10 mouse cellular contexts compared by ENCODE assay signal in genomic region chr3:41360231-41360630, GRCm38 (mm10).
DNase-seq lines count a peak whose midpoint lies in the region; ATAC-seq and TF ChIP-seq lines count a peak whose summit lies in the region.
"Had no signal": no experiment of that assay in that cellular context is flagged by ENCODE, and none has a peak within 500 bp of the region (broad histone marks: within the 10 kb centered on the region; RNA-seq: fewer than 3 reads in every experiment).

No protein-coding gene starts in this region.

- WGBS in neural tube, embryonic 14.5 days, result 73% methylated on average over 5 of the region's 5 CpGs
- WGBS in neural tube, embryonic 15.5 days, result 67% methylated on average over 5 of the region's 5 CpGs
- 18% methylated on average over 5 of the region's 5 CpGs for WGBS in heart, postnatal 0 days

- H3K9ac ChIP-seq in neural tube, embryonic 14.5 days (replicated peaks; ENCODE audit: low read depth, low read length), result no peak overlapping the region
- H3K9ac ChIP-seq in neural tube, embryonic 15.5 days (replicated peaks), result no peak overlapping the region
- H3K9ac ChIP-seq in heart, postnatal 0 days (replicated peaks; ENCODE audit: low read depth, low read length), result no peak overlapping the region
- H3K9ac ChIP-seq: forebrain, embryonic 15.5 days; liver, embryonic 14.5 days had no signal

- H3K4me2 ChIP-seq in neural tube, embryonic 14.5 days (ENCODE audit: low read depth, low read length), result no peak overlapping the region
- no peak overlapping the region for H3K4me2 ChIP-seq in neural tube, embryonic 15.5 days
- no peak overlapping the region for H3K4me2 ChIP-seq in heart, postnatal 0 days (ENCODE audit: low read depth, low read length)
- H3K4me2 ChIP-seq: forebrain, embryonic 15.5 days had no signal

- no peak for TF ChIP-seq EP300 in heart, postnatal 0 days (IDR thresholded peaks at IDR 0.05; ENCODE audit: low read depth)

- DNase-seq in adrenal gland, postnatal 10 days, result peak; percentile 73
- no peak for DNase-seq in adrenal gland, adult 18-20 months (ENCODE audit: low spot score in 2 of 2)
- peak; percentile 72 for DNase-seq in heart, postnatal 0 days (ENCODE audit: low spot score)
- DNase-seq in skeletal muscle tissue, adult 2 months (ENCODE audit: low read depth, low spot score), result peak; percentile 39
- DNase-seq in layer of hippocampus, postnatal 14 days (ENCODE audit: low spot score in 2 of 2), result no peak
- DNase-seq in yolk sac, embryonic 10.5 days (ENCODE audit: low spot score), result no peak

- no peaks in the 10 kb centered on the region for H3K36me3 ChIP-seq in neural tube, embryonic 14.5 days (ENCODE audit: control insufficient read depth, insufficient read depth, low read length)
- no peaks in the 10 kb centered on the region for H3K36me3 ChIP-seq in neural tube, embryonic 15.5 days
- no peaks in the 10 kb centered on the region for H3K36me3 ChIP-seq in heart, postnatal 0 days (replicated peaks; ENCODE audit: control insufficient read depth, insufficient read depth, low read length)
- H3K36me3 ChIP-seq: forebrain, embryonic 15.5 days had no signal

- H3K27ac ChIP-seq in neural tube, embryonic 14.5 days (ENCODE audit: low read depth, low read length), result no peak overlapping the region
- no peak overlapping the region for H3K27ac ChIP-seq in neural tube, embryonic 15.5 days (replicated peaks)
- peak overlapping the region; percentile 46; the same call in 1 of the 2 replicates for H3K27ac ChIP-seq in heart, postnatal 0 days (ENCODE audit: low read depth)
- H3K27ac ChIP-seq: forebrain, embryonic 15.5 days; liver, embryonic 14.5 days had no signal

- peak; percentile 49; the same call in 1 of the 2 replicates for ATAC-seq in neural tube, embryonic 14.5 days (ENCODE audit: low read depth)
- no peak for ATAC-seq in neural tube, embryonic 15.5 days (ENCODE audit: low FRiP score)
- ATAC-seq in heart, postnatal 0 days (ENCODE audit: insufficient read depth, low read depth), result peak; percentile 87
- ATAC-seq: forebrain, embryonic 15.5 days had no signal

- TF ChIP-seq CTCF in heart, postnatal 0 days (IDR thresholded peaks at IDR 0.05; ENCODE audit: low read depth), result no peak

- H3K9me3 ChIP-seq in neural tube, embryonic 14.5 days (ENCODE audit: control insufficient read depth, low read length), result no peaks in the 10 kb centered on the region
- H3K9me3 ChIP-seq in neural tube, embryonic 15.5 days (replicated peaks), result no peaks in the 10 kb centered on the region
- H3K9me3 ChIP-seq in heart, postnatal 0 days (replicated peaks; ENCODE audit: control insufficient read depth, low read length), result no peaks in the 10 kb centered on the region
- H3K9me3 ChIP-seq: forebrain, embryonic 15.5 days had no signal

- H3K4me3 ChIP-seq in neural tube, embryonic 14.5 days (ENCODE audit: low read depth, low read length), result no peak overlapping the region
- no peak overlapping the region for H3K4me3 ChIP-seq in neural tube, embryonic 15.5 days (replicated peaks)
- H3K4me3 ChIP-seq in heart, postnatal 0 days (ENCODE audit: low read depth, low read length), result no peak overlapping the region
- H3K4me3 ChIP-seq: forebrain, embryonic 15.5 days had no signal

- H3K4me1 ChIP-seq in neural tube, embryonic 14.5 days (ENCODE audit: control insufficient read depth, insufficient read depth, low read length), result no peaks in the 10 kb centered on the region
- H3K4me1 ChIP-seq in neural tube, embryonic 15.5 days, result peaks cover 4% of the 10 kb centered on the region; the same call in 1 of the 2 replicates
- peaks cover 23% of the 10 kb centered on the region for H3K4me1 ChIP-seq in heart, postnatal 0 days (ENCODE audit: control insufficient read depth, insufficient read depth)
- H3K4me1 ChIP-seq: forebrain, embryonic 15.5 days had no signal

- no peaks in the 10 kb centered on the region for H3K27me3 ChIP-seq in neural tube, embryonic 14.5 days (ENCODE audit: control insufficient read depth, insufficient read depth, low read length)
- H3K27me3 ChIP-seq in neural tube, embryonic 15.5 days (replicated peaks), result no peaks in the 10 kb centered on the region
- no peaks in the 10 kb centered on the region for H3K27me3 ChIP-seq in heart, postnatal 0 days (ENCODE audit: control insufficient read depth, insufficient read depth, low read length)
- H3K27me3 ChIP-seq: forebrain, embryonic 15.5 days had no signal

Comparison
In these comparisons a context has a peak if more than half of its experiments do, and no peak if none do; other contexts are left out.
1. DNase-seq: peak in adrenal gland, postnatal 10 days (single experiment), heart, postnatal 0 days (single experiment) and skeletal muscle tissue, adult 2 months (single experiment); none in adrenal gland, adult 18-20 months (0 of 2), layer of hippocampus, postnatal 14 days (0 of 2) and yolk sac, embryonic 10.5 days (single experiment).